Mouse (Mus musculus) erythroblast, embryonic 14.5 days (primary cell): ENCODE measurements around the gene Zfp618. TPM values are rescaled to one million over a fixed set of nuclear protein-coding genes. Genes with fewer than 3 reads are reported as not detected.

ENCODE experiments used
- H3K27me3 ChIP-seq: 2 replicates; pipeline ENCODE4 v1.6.1; 2012; ENCODE audit warnings: inconsistent platforms; ENCODE audit not compliant: control insufficient read depth
- H3K36me3 ChIP-seq: 2 replicates; pipeline ENCODE4 v1.6.1; 2012; ENCODE audit warnings: mild to moderate bottlenecking, inconsistent platforms; ENCODE audit not compliant: control insufficient read depth
- H3K4me1 ChIP-seq: 2 replicates; pipeline ENCODE4 v1.6.1; 2012; ENCODE audit warnings: inconsistent platforms; ENCODE audit not compliant: control insufficient read depth
- H3K4me3 ChIP-seq: replicated peaks from 2 replicates; pipeline ENCODE3; 2012; ENCODE audit warnings: moderate library complexity, mild to moderate bottlenecking, inconsistent platforms
- H3K9me3 ChIP-seq: 2 replicates; pipeline ENCODE4 v1.6.1; 2012; ENCODE audit warnings: low read length, inconsistent platforms, mixed read lengths; ENCODE audit not compliant: control insufficient read depth
- GATA1 ChIP-seq: IDR thresholded peaks from 2 replicates; pipeline ENCODE4 v1.6.1; 2012; ENCODE audit warnings: low read length, inconsistent platforms, mixed read lengths
- TAL1 ChIP-seq: IDR thresholded peaks from 3 replicates; pipeline ENCODE4 v1.6.1; 2012; ENCODE audit warnings: low read length, inconsistent platforms, mixed read lengths
- polyA plus RNA-seq: library from polyadenylated mRNA; stranded (reverse); fragments of >175 nt; gene quantifications from 2 replicates; pipeline ENCODE4 v1.2.3, GENCODE M21; 2012

Gene Zfp618
- polyA plus RNA-seq, 1 experiment = not detected

GRCm38 (mm10) chr4:62969526-62969925 lies 4.2 kb downstream of the Zfp618 start:
- no peaks in the 10 kb centered on the region for H3K9me3 ChIP-seq

GRCm38 (mm10) chr4:62971991-62972390 lies 6.6 kb downstream of the Zfp618 start:
- Histone ChIP-seq H3K27me3 (peaks cover under 1% of the 10 kb centered on the region; the same call in 1 of the 2 replicates), H3K9me3 (peaks cover 6% of the 10 kb centered on the region), H3K4me3 (no peak overlapping the region), H3K4me1 (no peaks in the 10 kb centered on the region), H3K36me3 (no peaks in the 10 kb centered on the region)
- TF ChIP-seq GATA1 = no peak
- no peak for TF ChIP-seq TAL1

More at GRCm38 (mm10) chr4:62969526-62969925, 4.2 kb downstream of the Zfp618 start:
- no peaks in the 10 kb centered on the region for H3K4me1 ChIP-seq
- TF ChIP-seq GATA1 (no peak), TAL1 (no peak)
- H3K4me3 ChIP-seq = no peak overlapping the region
- peaks cover 23% of the 10 kb centered on the region for H3K27me3 ChIP-seq
- no peaks in the 10 kb centered on the region for H3K36me3 ChIP-seq

- Histone ChIP-seq H3K9me3 (peaks cover 10% of the 10 kb centered on the region), H3K27me3 (no peaks in the 10 kb centered on the region), H3K4me3 (no peak overlapping the region), H3K36me3 (no peaks in the 10 kb centered on the region), H3K4me1 (no peaks in the 10 kb centered on the region)
- no peak for TF ChIP-seq GATA1
- TF ChIP-seq TAL1 = no peak
Observed at GRCm38 (mm10) chr4:62973086-62973485, 7.7 kb downstream of the Zfp618 start.

- Histone ChIP-seq H3K27me3 (no peaks in the 10 kb centered on the region), H3K36me3 (no peaks in the 10 kb centered on the region), H3K4me3 (no peak overlapping the region), H3K4me1 (no peaks in the 10 kb centered on the region), H3K9me3 (peaks cover 10% of the 10 kb centered on the region)
- TF ChIP-seq GATA1 (no peak), TAL1 (no peak)
Observed at GRCm38 (mm10) chr4:62974901-62975300, 9.5 kb downstream of the Zfp618 start.

GRCm38 (mm10) chr4:62975541-62975940 lies 10.2 kb downstream of the Zfp618 start:
- Histone ChIP-seq H3K4me3 (no peak overlapping the region), H3K4me1 (no peaks in the 10 kb centered on the region), H3K9me3 (peaks cover 10% of the 10 kb centered on the region), H3K36me3 (no peaks in the 10 kb centered on the region), H3K27me3 (no peaks in the 10 kb centered on the region)
- TF ChIP-seq TAL1 = no peak
- no peak for TF ChIP-seq GATA1

GRCm38 (mm10) chr4:62977454-62977853 lies 12.1 kb downstream of the Zfp618 start:
- Histone ChIP-seq H3K4me1 (no peaks in the 10 kb centered on the region), H3K4me3 (no peak overlapping the region), H3K9me3 (peaks cover 10% of the 10 kb centered on the region), H3K27me3 (no peaks in the 10 kb centered on the region), H3K36me3 (no peaks in the 10 kb centered on the region)
- TF ChIP-seq GATA1 = no peak
- TF ChIP-seq TAL1 = no peak

- Histone ChIP-seq H3K27me3 (no peaks in the 10 kb centered on the region), H3K4me3 (no peak overlapping the region), H3K36me3 (no peaks in the 10 kb centered on the region), H3K9me3 (peaks cover 10% of the 10 kb centered on the region), H3K4me1 (no peaks in the 10 kb centered on the region)
- TF ChIP-seq GATA1 (no peak), TAL1 (no peak)
Observed at GRCm38 (mm10) chr4:62978501-62978911, 13.1 kb downstream of the Zfp618 start.

- TF ChIP-seq TAL1 = no peak
- TF ChIP-seq GATA1 = no peak
- H3K36me3 ChIP-seq = no peaks in the 10 kb centered on the region
- no peaks in the 10 kb centered on the region for H3K4me1 ChIP-seq
- H3K27me3 ChIP-seq = no peaks in the 10 kb centered on the region
- no peak overlapping the region for H3K4me3 ChIP-seq
- peaks cover 8% of the 10 kb centered on the region for H3K9me3 ChIP-seq
Observed at GRCm38 (mm10) chr4:62981572-62981971, 16.2 kb downstream of the Zfp618 start.

- H3K4me3 ChIP-seq = no peak overlapping the region
- no peaks in the 10 kb centered on the region for H3K9me3 ChIP-seq
- no peaks in the 10 kb centered on the region for H3K27me3 ChIP-seq
- H3K36me3 ChIP-seq = no peaks in the 10 kb centered on the region
- no peaks in the 10 kb centered on the region for H3K4me1 ChIP-seq
- TF ChIP-seq GATA1 (no peak), TAL1 (no peak)
Observed at GRCm38 (mm10) chr4:62983556-62983955, 18.2 kb downstream of the Zfp618 start.

GRCm38 (mm10) chr4:62991336-62991735 lies 26.0 kb downstream of the Zfp618 start:
- Histone ChIP-seq H3K27me3 (no peaks in the 10 kb centered on the region), H3K9me3 (peaks cover 12% of the 10 kb centered on the region), H3K36me3 (no peaks in the 10 kb centered on the region), H3K4me1 (no peaks in the 10 kb centered on the region), H3K4me3 (no peak overlapping the region)
- TF ChIP-seq GATA1 = no peak
